Mouse (Mus musculus) right cerebral cortex, adult 18-20 months (tissue): ENCODE results near the gene Gm28035.

Experiments used
- DNase-seq: peaks from one replicate; pipeline ENCODE4 v3.0.0; 2022; ENCODE audit warnings: mixed read lengths

Gm28035 gene

DNA sequence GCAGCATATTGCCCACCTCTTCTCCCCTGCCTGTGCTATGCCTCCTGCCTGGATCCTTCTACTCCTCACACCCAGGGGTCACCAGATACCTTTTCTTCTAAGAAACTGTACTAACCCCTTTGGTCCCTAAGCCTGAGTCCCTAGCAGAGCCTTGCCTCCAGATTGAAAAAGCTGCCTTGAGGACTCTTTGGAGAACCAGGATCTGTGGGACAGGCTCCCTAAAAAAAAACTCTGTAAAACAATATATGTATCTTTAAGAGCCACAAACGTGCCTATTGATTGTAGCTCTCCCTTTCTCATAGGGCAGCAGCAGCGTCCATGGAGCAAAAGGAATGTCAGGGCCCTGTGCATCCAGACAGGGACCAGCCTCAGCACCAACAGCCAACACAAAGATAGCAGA, at the start of gene Gm28035:
Gm28035 (plus strand) TSS at position 301 of the 400 bp plus-strand sequence.
- DNase-seq: no peak

GRCm38 (mm10) chr2:30191790-30192580, 48.4 kb upstream of the Gm28035 start:
- DNase-seq: no peak

GRCm38 (mm10) chr2:30194656-30195055, 45.7 kb upstream of the Gm28035 start:
- DNase-seq: no peak

DNA sequence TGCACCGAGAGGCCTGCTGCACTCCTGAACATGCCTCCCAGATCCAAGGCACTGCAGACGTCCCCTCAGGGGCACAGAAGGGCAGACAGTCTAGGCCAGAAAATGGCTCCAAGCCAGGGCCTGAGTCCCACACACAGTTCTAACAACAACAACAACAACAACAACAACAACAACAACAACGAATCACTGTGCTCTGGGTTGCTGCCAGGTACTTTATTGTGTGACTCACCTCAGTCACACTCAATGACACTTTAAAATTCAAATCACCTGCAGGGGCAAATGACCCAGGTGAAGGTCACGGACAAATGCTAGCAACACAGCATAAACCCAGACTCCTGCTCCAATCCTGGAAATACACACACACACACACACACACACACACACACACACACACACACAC, 42.3 kb upstream of the Gm28035 start:
- no peak for DNase-seq

- DNase-seq: no peak
These were observed 40.4 kb upstream of the Gm28035 start for GRCm38 (mm10) chr2:30199984-30200383.

DNA sequence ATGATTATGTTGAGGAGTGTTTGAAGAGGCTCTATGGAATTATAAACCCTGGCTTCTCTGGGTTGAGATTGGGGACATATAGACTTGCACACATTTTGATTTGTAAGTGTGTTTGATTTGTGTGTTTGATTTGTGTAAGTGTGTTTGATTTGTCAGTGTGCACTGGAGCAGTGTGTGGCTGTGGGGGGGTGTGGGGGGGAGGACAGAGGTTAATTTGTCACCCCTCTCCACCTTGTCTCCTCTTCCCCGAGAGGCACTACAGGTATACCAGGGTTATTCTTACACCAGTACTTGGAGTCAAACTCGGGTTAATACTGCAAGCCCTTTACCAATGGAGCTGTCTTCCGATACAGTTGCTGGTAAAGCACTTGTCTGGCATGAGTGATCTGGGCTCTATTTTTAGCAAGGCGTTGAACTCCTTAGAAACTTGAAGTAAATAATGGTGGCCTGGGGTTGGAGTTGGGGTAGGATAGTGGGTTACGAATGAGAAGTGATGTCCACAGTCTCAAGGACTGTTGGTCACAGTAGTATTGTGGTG, 39.9 kb upstream of the Gm28035 start:
- DNase-seq: no peak

GRCm38 (mm10) chr2:30203439-30203838, 36.9 kb upstream of the Gm28035 start:
- no peak for DNase-seq

GRCm38 (mm10) chr2:30205255-30205628, 35.1 kb upstream of the Gm28035 start:
- DNase-seq: peak; percentile 39

DNA sequence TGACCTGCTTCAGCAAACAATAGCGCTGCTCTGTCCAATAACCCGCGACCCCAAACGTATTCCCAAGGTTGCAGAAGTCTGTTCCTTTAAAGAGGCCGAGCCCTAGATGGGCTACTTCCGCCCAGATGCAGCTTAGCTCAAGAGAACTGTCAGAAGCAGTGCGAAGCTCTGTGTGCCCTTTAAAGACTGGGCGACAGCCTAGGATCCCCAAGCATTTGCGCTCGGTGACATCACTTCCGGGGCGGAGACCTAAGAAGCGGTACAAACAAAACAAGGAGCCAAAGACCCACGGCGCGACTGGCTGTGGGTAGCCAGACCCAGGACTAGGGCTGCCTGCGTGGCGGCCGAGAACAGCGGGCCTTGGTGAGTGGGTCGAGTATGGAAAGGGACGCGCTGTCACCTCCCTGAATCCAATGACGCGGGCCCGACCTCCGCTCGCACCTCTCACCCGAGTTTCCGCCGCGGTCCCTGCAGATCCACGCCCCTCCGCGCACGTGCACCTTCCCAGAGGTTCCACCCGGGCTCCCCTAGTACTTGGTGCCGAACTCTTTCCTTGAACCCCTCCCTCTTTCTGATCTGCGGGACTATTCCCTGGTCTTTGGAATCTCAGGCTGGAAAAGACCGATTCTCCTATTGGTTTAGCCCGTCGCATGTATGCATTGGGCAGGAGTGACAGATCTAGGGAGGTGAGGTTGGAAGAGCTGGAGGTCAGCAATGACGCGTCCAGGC, 34.6 kb upstream of the Gm28035 start, which contains the start of gene Kyat1:
Kyat1 (minus strand) TSS at position 219 of the 729 bp plus-strand sequence.
- peak; percentile 93 for DNase-seq

DNA sequence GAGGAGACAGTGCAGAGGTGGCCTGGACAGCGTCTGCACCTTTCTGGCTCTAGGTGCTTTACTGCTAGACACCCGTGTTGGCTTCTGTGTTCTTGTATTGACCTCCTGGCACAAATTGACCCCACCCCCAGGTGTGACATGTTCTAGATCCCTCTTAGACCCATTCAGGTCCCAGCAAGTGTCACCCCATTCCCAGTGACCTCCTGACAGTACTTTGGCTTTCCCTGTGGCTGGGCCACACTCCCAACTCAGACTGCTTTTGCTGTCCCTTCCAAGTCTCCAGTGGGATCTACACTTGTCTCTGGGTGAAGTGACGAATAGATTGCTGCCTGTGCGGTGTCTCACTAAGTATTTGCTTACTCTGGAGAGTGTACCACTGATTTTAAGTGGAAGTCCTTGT, 33.0 kb upstream of the Gm28035 start:
- DNase-seq: no peak

DNA sequence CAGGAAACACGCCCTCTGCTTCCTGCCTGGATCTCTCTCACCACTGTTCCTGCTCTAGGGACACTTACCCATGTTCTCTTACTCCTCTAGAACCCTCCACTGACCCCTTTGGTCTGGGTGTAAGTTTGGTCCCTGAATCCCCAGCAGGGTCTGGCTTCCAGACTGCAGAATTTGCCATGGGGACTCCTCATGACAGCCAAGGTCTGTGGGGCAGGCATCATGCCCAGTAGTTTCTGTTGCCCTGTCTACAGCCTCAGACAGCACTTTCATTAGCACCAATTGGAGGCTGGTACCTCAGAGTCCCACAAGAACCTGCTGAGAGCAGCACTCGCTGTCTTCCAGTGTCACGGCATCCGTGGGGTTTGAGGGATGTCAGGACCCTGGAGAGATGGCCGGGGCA, 32.5 kb upstream of the Gm28035 start:
- no peak for DNase-seq

DNA sequence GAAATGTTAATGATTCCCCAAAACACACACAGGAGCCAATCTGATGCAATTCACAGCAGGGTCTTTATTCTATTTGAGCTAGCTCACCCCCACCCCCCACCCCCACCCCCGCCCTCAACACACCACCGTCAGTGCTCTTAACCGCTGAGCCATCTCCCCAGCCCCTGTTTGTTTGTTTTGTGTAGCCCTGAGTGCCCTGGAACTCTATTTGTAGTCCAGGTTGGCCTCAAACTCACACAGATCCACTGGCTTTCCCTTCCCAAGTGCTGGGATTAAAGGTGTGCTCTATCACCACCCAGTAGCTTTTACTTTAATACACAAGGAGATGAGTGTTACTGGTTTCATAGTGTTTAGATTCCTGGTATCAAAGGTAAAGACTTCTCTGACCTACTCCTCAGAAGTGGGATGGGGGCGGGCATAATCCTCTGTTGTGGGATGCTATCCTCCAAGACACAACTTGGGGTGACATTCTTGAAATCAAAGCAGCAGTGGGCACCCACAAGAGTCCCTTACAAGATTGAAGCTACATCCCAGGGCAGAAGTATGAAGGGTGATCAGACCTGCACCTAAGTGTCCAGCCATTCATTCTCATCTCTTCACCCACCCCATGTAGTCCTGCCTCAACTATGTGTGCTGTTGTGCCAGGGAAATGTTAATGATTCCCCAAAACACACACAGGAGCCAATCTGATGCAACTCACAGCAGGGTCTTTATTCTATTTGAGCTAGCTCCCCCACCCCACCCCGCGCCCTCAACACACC, 28.8 kb upstream of the Gm28035 start:
- DNase-seq: no peak

- DNase-seq: no peak
These were observed 28.2 kb upstream of the Gm28035 start for GRCm38 (mm10) chr2:30212169-30212545.

GRCm38 (mm10) chr2:30212951-30213350, 27.4 kb upstream of the Gm28035 start:
- no peak for DNase-seq

- DNase-seq: no peak
These were observed 25.6 kb upstream of the Gm28035 start for GRCm38 (mm10) chr2:30214745-30215144.

DNA sequence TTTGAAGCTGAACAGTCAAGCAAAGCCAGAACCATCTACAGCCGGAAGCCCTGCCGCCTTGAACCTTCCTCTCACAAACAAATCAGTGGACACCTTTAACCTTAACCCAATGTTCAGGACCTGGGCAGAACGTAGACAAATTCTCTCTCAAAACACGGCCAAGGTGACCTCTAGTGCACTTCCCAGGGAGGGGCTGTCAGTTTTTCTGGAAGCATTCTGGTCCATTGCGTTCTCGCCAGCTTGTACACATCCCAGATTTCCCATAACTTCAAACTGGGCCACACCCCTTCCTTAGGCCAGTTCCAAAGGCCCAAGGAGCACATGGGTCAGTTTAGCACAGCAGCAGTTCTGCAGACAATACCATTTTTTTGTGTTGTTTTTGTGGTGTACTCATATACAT, 24.9 kb upstream of the Gm28035 start:
- DNase-seq: no peak

GRCm38 (mm10) chr2:30216293-30216692, 24.1 kb upstream of the Gm28035 start:
- DNase-seq: no peak

- DNase-seq: no peak
These were observed 4.8 kb upstream of the Gm28035 start for GRCm38 (mm10) chr2:30235593-30235992.

- no peak for DNase-seq
These were observed 3.8 kb upstream of the Gm28035 start for GRCm38 (mm10) chr2:30236426-30237198.

DNA sequence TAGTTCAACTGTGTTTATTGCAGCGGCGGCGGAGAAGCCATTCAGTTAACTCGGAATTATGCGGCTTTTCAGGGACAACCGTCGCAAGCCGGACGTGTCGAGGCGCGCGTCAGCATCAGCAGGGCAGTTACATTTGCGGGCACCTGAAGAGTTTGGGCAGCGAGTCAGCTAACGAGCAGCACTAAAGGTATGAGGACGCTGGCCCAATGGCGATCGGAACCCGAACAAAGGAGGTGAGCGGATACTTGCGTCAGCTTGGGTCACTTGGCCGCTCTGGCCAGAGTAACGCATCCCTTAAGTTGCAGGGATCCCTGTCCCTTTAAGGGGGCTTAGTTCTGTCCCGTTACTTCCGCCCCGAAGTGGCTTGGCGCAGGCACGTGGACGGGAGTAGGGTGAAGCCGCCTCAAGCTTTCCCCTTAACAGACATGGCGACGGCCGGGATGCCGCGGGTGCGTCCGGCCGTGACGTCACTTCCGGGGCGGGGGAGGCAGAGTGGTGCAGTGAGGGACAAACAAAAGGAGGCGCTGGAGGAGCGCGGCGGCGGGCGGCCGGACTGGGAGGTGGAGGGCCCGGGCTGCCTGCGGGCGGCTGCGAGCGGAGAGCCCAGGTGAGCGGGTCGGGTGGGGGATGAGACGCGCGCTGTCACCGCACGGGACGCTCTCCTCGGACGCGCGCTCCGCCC, 3.0 kb upstream of the Gm28035 start, which contains the start of gene Lrrc8a:
Lrrc8a (plus strand) TSS at position 517 of the 682 bp plus-strand sequence.
- DNase-seq: peak; percentile 100

- DNase-seq: peak; percentile 69
These were observed 2.5 kb upstream of the Gm28035 start for GRCm38 (mm10) chr2:30237881-30238280.
